Mouse (Mus musculus) midbrain, postnatal 0 days (tissue): ENCODE results near the gene Snx17. TPM values are rescaled to one million over a fixed set of nuclear protein-coding genes. Genes with fewer than 3 reads are reported as not detected.
A peak's percentile ranks its signal among the peaks of the same experiment; 100 is the strongest.

Experiments used
- ATAC-seq: fragments of 200-750 bp; cut with Nextera tagmentation; 2 replicates; pipeline ENCODE4 v1.8.0; 2017; ENCODE audit warnings: moderate number of reproducible peaks, mild to moderate bottlenecking, moderate TSS enrichment, moderate library complexity; ENCODE audit not compliant: low FRiP score
- DNase-seq: peaks from one replicate; pipeline ENCODE4 v3.0.0-alpha.2; 2015; ENCODE audit warnings: low spot score
- H3K27ac ChIP-seq: fragments of 300-500 bp; sonication (generic); 2 replicates; pipeline ENCODE4 v1.5.1; 2014; ENCODE audit warnings: low read depth, mild to moderate bottlenecking, low read length, mixed read lengths
- H3K27me3 ChIP-seq: fragments of 300-500 bp; sonication (generic); 2 replicates; pipeline ENCODE4 v1.6.1; 2014; ENCODE audit warnings: low read length, control low read depth, mixed read lengths; ENCODE audit not compliant: insufficient read depth
- H3K36me3 ChIP-seq: fragments of 300-500 bp; sonication (generic); 2 replicates; pipeline ENCODE4 v1.6.1; 2014; ENCODE audit warnings: low read length, control low read depth, mixed read lengths; ENCODE audit not compliant: insufficient read depth
- H3K4me1 ChIP-seq: fragments of 300-500 bp; sonication (generic); 2 replicates; pipeline ENCODE4 v1.6.1; 2014; ENCODE audit warnings: mild to moderate bottlenecking, control low read depth, antibody characterized with exemption, low read length, mixed read lengths; ENCODE audit not compliant: insufficient read depth
- H3K4me2 ChIP-seq: fragments of 300-500 bp; sonication (generic); 2 replicates; pipeline ENCODE4 v1.6.1; 2014; ENCODE audit warnings: low read depth, mild to moderate bottlenecking, low read length, mixed read lengths; ENCODE audit not compliant: poor library complexity, severe bottlenecking
- H3K4me3 ChIP-seq: fragments of 300-500 bp; sonication (generic); 2 replicates; pipeline ENCODE4 v1.5.1; 2014; ENCODE audit warnings: low read depth, mild to moderate bottlenecking, low read length, moderate library complexity
- H3K9ac ChIP-seq: fragments of 300-500 bp; sonication (generic); replicated peaks from 2 replicates; pipeline ENCODE4 v1.6.1; 2014; ENCODE audit warnings: mild to moderate bottlenecking, low read length, moderate library complexity, mixed read lengths; ENCODE audit not compliant: poor library complexity, severe bottlenecking
- H3K9me3 ChIP-seq: fragments of 300-500 bp; sonication (generic); 2 replicates; pipeline ENCODE4 v1.6.1; 2016; ENCODE audit warnings: low read length, control low read depth
- CTCF ChIP-seq: IDR thresholded peaks from 2 replicates; pipeline ENCODE4 v1.5.1; 2016; ENCODE audit warnings: antibody characterized with exemption, mild to moderate bottlenecking
- WGBS: fragments of 180-500 bp; shearing (Covaris S2); extraction: QIAGEN DNeasy Blood & Tissue Kit; methylation state at CpG from one replicate; pipeline ENCODE4 v1.1.7; 2014; 5-methylcytosine and 5-hydroxymethylcytosine counted together
- polyA plus RNA-seq: library from polyadenylated mRNA; unstranded; fragments of >200 nt; fragmentation: Nextera tagmentation; extraction: Ambion mirVana; gene quantifications from 2 replicates; pipeline ENCODE4 v1.2.1, GENCODE M21; 2015
- total RNA-seq: library from RNA; depleted of rRNA; stranded (reverse); fragments of >200 nt; gene quantifications from 2 replicates; pipeline ENCODE4 v1.2.3, GENCODE M21; 2014

Gene Snx17
- total and polyA plus RNA-seq, 2 experiments from 2014 or later: 95.2 to 103 TPM

DNA sequence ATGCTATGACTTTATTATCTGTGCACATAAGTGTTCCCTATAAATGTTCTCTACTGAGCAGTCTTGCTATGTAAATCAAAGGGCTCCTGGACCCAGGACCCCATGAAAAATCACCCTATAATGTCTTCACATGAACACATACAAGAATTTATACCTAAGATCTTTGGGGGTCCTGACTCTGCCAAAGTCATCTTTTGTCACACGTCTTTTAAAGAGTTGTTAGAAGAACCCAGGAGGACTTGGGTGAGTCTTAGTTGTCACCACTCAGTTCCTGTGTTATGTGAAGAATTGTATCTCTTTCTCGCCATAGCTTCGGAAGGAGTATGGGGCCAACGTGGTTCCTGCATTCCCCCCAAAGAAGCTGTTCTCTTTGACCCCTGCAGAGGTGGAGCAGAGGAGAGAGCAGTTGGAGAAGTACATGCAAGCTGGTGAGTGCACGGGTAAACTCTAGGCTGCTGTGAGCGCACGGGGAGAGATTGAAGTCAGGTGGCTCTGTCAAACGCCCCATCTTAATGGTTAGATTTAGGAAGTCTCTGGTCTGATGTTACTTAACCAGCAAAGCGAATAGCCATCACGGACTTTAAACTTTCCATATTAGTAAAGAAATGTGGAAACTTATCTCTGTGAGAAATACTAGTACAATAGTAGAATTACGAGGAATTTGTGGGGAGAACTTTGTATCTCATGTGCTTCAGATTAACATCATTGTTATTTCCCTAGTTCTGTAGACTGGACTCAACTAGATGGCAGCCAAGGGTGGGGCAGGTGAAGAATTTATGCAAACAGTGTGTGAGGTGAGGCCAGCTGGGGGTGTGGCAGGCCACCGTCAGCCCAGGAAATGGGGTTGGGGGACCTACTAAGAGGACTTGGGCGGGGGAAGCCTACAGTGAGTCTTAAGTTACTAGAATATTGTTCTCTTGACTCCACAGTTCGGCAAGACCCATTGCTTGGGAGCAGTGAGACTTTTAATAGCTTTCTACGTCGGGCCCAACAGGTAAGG lies 1.8 kb downstream of the Snx17 start:
- no peak for ATAC-seq
- peak overlapping the region; percentile 85; the same call in 1 of the 2 replicates for H3K4me2 ChIP-seq
- H3K27me3 ChIP-seq: no peaks in the 10 kb centered on the region

GRCm38 (mm10) chr5:31195671-31196070 lies 2.6 kb downstream of the Snx17 start:
- Histone ChIP-seq H3K27ac (no peak overlapping the region), H3K4me1 (no peaks in the 10 kb centered on the region), H3K36me3 (peaks cover 60% of the 10 kb centered on the region), H3K9me3 (peaks cover 5% of the 10 kb centered on the region), H3K27me3 (no peaks in the 10 kb centered on the region), H3K9ac (no peak overlapping the region), H3K4me3 (no peak overlapping the region), H3K4me2 (no peak overlapping the region)
- DNase-seq (no peak), ATAC-seq (no peak)
- 92% methylated on average over 4 of the region's 4 CpGs for WGBS
- TF ChIP-seq CTCF: no peak

More for the DNA sequence above, 1.8 kb downstream of the Snx17 start:
- peaks cover 62% of the 10 kb centered on the region for H3K36me3 ChIP-seq
- TF ChIP-seq CTCF: no peak
- H3K4me1 ChIP-seq: no peaks in the 10 kb centered on the region
- 95% methylated on average over 16 of the region's 16 CpGs for WGBS
- peak overlapping the region; percentile 66; the same call in 1 of the 2 replicates for H3K4me3 ChIP-seq
- H3K9ac ChIP-seq: no peak overlapping the region
- no peaks in the 10 kb centered on the region for H3K9me3 ChIP-seq
- H3K27ac ChIP-seq: no peak overlapping the region
- DNase-seq: no peak

- Histone ChIP-seq H3K9me3 (peaks cover 5% of the 10 kb centered on the region), H3K4me2 (no peak overlapping the region), H3K27me3 (no peaks in the 10 kb centered on the region), H3K36me3 (peaks cover 54% of the 10 kb centered on the region), H3K4me1 (peaks cover under 1% of the 10 kb centered on the region; the same call in 1 of the 2 replicates), H3K9ac (no peak overlapping the region), H3K27ac (no peak overlapping the region), H3K4me3 (no peak overlapping the region)
- DNase-seq: no peak
- no peak for ATAC-seq
- WGBS: 91% methylated on average over 10 of the region's 10 CpGs
- no peak for TF ChIP-seq CTCF
Observed at GRCm38 (mm10) chr5:31196207-31196606, 3.2 kb downstream of the Snx17 start.

- Histone ChIP-seq H3K4me1 (peaks cover 3% of the 10 kb centered on the region; the same call in 1 of the 2 replicates), H3K9ac (no peak overlapping the region), H3K9me3 (peaks cover 5% of the 10 kb centered on the region), H3K36me3 (peaks cover 51% of the 10 kb centered on the region), H3K27ac (no peak overlapping the region), H3K4me3 (no peak overlapping the region), H3K4me2 (no peak overlapping the region), H3K27me3 (no peaks in the 10 kb centered on the region)
- DNase-seq (no peak), ATAC-seq (no peak)
- 95% methylated on average over 12 of the region's 12 CpGs for WGBS
- TF ChIP-seq CTCF: no peak
Observed at GRCm38 (mm10) chr5:31197072-31197471, 4.0 kb downstream of the Snx17 start.

DNA sequence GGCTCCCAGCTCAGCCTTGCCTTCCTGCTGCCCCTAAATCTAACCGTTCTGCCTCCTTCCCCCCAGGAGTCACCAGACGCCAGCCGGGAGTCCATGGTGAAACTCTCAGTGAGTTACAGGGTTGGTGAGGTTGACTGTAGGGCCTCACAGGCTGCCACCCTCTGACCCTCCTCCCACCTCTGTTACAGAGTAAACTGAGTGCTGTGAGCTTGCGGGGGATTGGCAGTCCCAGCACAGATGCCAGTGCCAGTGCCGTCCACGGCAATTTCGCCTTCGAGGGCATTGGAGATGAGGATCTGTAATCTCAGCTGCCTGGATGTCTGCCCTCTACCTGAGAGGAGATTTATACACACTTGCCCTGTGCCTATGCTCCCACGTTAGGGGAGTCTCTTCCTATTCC lies 5.1 kb downstream of the Snx17 start:
- WGBS: 85% methylated on average over 9 of the region's 9 CpGs
- Histone ChIP-seq H3K9ac (no peak overlapping the region), H3K36me3 (peaks cover 56% of the 10 kb centered on the region), H3K27ac (no peak overlapping the region), H3K9me3 (peaks cover 5% of the 10 kb centered on the region), H3K27me3 (no peaks in the 10 kb centered on the region), H3K4me2 (no peak overlapping the region), H3K4me3 (no peak overlapping the region), H3K4me1 (peaks cover 3% of the 10 kb centered on the region; the same call in 1 of the 2 replicates)
- no peak for DNase-seq
- TF ChIP-seq CTCF: no peak
- ATAC-seq: no peak
